Mouse (Mus musculus): ENCODE data around the gene Fam163b.

Fam163b gene

DNA sequence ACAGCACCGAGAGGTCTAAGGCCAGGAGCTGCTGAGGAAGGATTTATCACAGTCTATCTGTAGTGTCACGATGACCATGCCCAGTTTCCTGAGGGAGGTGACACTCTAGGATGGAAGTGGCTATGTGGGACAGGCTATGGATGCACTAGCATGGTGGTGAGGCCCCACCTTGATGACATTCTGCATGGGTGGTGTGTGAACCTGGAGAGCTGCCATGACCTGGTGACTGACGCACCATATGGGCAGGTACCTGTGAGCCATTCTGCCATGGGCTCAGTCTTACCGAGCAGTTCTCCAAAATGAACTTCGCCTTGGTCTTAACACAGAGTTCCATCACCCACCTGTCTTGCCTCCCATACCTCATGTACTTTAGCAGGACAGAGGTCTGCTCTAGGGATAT is 54.7 kb downstream of the Fam163b start:
- DNase-seq (ENCODE audit: low read depth, low spot score): no peak

DNA sequence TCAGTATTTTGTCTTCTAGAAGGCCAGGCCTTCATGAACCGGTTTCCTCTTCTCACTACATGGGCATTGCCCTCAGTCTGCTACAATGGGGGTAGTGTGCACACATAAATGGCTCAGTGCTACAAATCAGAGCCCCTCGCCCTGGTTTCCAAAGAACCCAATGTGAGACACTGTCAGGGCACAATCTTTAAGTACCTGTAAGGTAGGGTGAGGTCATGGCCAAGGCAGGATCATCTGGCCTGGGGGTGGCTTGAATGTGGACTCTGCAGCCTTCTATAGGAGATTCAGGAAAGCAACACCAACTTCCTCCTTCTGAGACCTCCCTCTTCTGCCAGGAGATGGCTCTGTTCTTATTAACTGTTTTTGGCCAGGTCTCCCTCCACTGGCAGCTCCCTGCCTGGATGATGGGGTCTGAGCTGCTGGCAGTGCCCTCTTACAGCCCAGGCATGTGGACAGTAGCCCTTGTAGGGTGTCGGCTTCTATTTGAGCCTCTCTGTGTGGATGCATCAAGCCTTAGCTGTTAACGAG is 55.7 kb downstream of the Fam163b start:
- DNase-seq (ENCODE audit: low read depth, low spot score): no peak

DNA sequence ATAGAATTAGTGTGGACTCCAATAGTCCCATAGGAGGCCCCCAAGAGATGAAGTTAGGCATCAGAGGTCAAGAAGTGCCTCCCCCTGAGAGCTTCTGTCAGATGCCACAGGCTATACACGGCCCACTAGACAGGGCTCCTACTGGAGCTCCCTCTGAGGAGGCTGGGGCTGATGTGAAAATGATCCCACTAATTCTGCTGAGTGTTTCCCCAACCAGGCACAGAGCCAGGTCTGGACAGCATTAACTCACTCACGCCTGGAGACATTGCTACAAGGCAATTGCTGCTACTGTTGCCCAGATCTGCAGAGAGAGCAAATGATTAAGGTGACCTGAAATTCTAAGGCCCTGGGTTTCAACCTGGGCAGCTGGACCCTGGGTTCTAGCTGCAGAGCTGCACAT is 56.5 kb downstream of the Fam163b start:
- no peak for DNase-seq (ENCODE audit: low read depth, low spot score)

DNA sequence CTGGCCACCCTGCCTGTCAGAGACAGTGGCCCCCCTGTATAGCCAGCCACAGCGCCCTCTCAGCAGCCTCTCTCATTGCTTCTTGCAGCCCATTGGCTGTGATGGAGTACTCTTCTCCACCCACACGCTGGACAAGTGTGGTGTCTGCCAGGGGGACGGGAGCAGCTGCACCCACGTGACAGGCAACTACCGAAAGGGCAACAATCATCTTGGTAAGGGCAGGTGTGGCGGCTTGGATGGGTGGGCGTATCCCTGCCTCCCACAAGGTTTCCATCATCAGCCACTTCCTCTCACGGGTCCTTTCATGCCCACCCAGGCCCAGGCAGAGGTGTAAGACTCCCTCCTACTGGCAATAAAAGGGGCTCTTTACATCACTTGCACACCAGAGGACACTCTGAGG is 57.3 kb downstream of the Fam163b start:
- DNase-seq (ENCODE audit: low read depth, low spot score): no peak

DNA sequence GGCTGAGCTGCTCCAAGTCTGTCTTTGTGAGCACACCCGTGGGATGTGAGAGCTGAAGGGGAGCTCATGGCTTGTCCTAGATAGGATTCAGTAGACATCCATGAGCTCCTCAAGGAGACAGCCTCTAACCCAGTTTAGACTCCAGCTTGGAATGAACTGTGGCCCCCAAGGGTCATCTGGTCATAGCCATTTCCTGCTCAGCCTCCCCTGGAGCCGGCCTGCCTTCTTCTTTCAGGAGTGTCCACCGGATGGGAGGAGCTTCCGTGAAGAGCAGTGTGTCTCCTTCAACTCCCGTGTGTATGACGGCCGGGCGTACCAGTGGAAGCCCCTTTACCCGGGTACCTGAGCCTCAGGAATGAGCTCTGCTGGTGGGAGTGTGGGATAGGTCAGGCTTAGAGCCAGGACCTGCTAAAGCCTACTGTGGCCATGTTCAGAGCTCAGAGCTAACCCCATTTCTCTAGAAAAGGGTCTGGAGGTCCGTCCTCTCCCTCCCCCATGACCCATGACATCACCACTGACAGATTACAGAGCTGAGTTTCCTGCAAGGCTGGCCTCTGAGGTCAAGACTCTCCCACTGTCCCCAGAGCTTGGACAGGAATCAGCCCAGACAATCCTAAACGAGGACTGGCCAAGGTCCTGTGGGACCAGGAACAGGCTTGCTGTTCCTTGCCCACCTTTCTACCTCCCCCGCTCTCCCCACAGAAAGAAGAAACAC is 58.4 kb downstream of the Fam163b start:
- no peak for DNase-seq (ENCODE audit: low read depth, low spot score)

DNA sequence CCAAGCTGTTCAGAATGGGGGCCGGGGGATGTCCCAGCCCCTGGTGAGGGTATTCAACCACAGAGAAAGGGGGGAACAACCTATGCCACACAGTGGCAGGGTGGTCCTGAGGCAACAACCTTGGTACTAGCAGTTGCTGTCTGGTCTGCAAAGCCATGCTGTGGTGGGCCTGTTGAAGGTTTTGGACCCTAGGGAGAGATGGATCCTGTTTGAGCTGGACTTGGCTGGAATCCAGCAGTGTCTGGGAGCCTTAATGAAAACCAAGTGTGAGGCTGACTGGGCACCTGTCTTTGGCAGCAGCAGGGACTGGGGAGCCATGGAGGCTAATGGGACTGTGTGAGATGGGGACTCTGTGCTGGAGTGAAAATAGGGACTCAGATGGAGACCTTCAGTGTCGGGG is 62.6 kb downstream of the Fam163b start:
- no peak for DNase-seq (ENCODE audit: low read depth, low spot score)

DNA sequence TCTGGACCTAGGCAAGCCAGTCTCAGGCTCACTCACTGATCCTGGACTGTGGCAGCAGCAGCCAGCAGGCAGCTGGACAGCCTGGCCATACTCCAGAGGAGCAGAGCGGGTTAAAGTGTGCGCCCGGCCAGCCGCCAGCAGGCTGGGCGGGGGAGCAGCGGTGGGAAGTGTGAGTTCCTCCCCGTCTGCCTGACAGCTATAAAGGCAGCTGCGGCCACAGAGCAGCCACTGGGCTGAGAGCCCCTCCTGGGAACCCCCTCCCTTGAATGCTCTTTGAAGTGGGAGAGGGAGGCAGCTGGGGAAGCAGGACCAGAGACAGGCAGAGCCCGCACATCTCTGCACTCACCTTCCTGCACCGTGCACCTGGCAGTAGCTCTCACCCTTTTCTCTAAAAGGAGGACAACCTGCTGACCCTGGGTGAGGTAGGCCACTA is 63.1 kb downstream of the Fam163b start, which contains the start of gene Adamtsl2:
Gene Adamtsl2 (plus strand): TSS at position 228 of the 433 bp plus-strand sequence.
- no peak for DNase-seq (ENCODE audit: low read depth, low spot score)

DNA sequence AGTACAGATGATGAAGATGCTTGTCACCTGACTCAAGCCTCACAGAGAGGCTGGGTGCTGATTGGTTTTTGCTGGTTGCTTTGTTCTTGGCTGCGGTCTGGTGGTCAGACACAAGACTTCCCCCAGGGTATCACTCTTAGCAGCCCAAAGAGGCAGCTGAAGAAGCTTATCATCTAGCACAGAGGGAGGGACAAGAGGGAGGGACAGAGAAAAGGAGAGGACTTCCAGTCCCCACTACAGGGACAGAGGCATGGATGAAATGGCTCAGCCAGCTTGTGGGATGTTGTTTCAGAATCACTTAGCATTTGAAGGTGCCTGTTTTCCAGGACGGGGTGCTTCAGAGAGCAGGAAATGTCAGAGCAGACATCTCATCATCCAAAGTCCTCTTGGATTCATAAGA is 64.0 kb downstream of the Fam163b start:
- DNase-seq (ENCODE audit: low read depth, low spot score): no peak

DNA sequence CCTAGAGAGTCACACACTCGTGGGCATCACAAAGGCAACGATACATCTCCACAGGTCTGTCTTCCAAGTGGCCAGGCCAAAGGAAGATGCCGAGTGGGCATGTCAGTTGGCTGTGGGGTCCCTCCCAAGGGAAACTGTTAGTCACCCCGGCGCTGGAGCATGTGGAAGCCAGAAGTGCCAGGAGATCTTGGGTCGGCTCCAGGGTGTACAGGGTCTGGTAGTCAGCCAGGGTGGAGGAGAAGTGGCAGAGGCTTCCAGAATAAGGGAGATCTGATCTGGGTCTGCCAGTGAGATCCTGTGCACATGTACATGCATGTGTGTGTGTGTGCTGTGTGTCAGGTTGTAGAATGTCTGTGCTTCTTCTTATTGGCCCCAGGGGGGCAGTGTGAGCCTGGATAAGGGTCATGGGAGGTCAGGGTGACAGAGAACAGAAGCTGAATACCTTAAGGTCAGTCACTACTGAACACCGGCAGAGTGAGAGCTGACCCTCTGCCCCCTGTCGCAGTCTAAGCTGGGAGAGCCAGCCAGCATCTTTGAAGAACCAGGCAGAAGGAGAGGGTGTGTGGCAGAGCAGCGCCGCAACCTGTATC is 64.5 kb downstream of the Fam163b start:
- DNase-seq (ENCODE audit: low read depth, low spot score): no peak

DNA sequence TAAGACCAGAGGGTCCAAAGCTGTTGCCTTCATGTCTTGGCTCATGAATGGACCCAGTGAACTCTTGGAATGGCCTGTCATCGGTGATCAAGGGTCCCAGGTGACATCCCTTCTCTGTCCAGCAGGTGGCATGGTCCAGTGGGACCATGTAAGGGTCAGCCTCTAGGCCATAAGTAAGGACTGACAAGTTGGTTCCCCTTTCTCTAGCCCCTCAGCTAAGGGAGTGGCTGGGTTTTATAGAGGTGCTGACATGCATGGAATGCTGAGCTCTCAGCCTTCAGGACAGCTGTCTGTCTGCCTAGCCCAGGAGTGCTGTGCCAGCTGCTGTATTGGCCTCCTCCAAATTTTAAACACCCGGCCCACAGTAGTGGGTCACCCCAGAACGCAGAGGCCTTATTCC is 66.8 kb downstream of the Fam163b start:
- DNase-seq (ENCODE audit: low read depth, low spot score): no peak

DNA sequence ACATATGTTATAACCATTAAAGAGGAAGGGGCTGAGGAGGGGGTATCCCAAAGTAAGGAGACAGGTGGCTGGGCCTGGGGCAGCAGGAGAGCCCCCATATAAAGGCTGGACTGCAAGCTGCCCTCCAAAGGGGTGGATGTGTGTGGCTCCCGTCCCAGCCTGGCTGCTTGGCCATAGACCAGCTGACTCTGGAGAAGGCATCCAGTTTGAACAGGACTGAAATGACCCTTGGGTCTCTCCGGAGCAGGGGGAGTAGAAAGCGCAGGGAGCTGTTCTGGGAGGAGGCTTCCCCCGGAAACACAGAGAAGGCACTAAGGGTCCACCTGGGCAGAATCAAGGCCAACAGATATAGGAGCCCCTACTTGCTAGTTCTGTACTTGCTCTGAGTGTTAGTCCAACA is 67.5 kb downstream of the Fam163b start:
- DNase-seq (ENCODE audit: low read depth, low spot score): no peak

DNA sequence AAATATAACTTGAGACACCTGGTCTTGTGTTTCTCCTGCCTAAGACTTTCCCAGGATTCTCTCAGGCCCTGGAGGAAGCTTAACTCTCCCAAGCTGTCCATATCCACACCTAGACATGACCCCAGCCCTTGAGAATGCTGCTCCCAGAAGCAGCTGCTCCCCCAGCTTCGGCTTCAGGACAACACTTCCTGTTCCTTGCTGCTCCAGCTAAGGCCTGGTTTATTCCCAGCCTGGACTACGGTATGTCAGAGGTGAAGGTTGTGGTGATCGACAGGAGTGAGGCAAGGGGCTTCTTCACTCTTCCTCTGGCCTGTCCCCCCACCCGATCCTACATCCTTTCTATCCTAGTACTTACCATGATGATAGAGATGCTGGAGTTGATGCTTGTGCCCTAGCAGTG is 68.9 kb downstream of the Fam163b start:
- DNase-seq (ENCODE audit: low read depth, low spot score): no peak

DNA sequence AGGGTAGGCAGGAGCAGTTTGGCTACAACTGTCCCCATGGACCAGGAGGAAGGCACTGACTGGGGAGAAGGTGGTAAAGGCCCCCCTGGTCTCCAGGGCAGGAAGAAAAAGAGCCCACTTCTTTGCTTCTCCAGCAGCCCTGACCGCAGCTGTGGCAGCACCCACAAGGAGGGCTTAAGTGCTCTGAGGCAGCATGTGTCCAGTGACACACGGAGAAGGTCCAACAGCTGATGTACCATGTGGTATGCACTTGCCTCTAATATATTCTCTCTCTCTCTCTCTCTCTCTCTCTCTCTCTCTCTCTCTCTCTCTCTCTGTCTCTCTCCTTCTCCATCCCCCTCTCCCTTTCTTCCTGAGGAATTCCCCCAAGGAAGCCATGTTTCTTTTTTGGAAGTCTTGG is 70.3 kb downstream of the Fam163b start, which contains the start of gene Mymk:
Gene Mymk (minus strand): TSS at position 202 of the 400 bp plus-strand sequence.
- no peak for DNase-seq (ENCODE audit: low read depth, low spot score)

DNA sequence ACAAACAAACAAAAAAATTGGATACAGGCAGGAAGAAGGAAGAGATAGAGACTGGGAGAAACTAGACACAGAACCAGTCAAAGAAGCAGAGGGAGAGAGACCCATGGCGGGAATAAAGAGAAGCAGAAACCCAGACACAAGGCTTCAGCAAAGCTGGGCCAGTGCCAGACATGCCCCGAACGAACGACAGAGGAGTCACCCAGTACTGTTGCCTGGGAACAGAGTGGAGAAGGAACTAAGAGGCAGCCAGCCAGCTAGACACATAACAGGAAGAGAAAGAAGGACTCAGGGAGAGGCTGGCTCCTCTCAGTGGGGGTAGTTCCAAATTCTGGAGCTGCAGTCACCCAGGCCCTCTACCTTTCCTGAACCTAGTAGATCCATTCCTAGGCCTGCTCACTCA is 71.2 kb downstream of the Fam163b start:
- peak; percentile 87 for DNase-seq (ENCODE audit: low read depth, low spot score)

DNA sequence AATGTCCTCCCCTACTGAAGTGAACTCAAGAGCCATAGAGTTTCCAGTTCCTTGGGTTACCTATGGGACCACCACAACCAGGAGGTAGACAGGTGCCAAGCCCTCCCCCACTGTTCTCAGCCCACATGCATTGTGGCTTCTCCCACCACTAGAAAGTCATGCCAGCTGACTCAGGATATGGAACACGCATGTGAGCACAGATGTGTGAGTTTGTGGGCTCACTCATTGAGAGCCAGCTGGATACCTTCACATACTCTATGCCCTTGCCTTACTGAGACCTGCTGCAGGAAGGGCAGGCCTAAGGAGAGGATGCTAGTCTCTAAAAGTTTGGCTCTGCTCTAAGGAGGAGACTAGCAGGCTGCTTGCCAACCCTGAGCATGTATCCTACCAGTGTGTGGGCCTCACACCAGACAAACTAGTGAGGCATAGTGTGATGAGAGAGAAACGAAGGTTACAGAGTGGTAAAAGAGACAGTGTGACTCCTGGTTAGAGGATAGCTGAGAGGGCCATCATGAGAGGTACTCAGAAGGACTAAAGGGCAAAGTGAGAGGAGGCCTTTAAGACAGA is 72.0 kb downstream of the Fam163b start:
- no peak for DNase-seq (ENCODE audit: low read depth, low spot score)

DNA sequence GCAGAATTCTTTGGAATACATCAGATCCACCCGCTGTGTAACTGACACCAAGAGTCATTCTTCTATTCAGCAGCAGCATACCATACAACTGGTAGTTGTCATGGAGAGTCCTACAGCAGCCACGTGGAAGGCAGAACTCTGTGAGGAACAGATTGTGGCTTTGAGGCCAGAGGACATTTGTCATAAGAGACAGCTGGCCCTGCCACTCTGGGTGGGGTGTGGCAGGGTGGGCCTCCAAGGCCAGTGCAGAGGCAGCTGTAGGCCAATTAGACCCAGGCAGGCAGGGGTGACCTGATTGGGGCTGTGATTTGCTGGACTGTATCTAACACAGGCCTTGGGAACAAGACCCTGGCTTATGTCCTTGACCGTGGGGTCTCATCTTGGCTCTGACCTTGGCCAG is 72.6 kb downstream of the Fam163b start:
- DNase-seq (ENCODE audit: low read depth, low spot score): no peak

DNA sequence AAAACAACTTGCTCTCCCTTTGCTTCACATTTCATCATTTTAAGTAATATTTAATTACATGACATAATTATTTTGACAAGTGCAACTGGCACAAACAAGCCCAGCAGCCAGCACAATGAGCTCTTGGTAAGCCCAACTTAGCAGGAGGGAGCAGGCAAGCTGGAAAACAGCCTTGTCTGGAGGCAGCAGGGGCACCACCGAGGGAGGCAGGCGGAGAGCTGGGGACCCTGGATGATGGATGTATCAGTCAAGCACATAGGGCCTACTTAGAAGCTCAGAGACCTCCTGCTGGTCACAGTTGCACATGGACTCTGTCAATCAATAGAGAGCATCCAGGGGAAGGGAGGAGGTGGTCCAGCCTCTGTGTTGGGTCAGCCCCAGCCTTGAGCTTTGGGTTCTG is 74.3 kb downstream of the Fam163b start:
- no peak for DNase-seq (ENCODE audit: low read depth, low spot score)

DNA sequence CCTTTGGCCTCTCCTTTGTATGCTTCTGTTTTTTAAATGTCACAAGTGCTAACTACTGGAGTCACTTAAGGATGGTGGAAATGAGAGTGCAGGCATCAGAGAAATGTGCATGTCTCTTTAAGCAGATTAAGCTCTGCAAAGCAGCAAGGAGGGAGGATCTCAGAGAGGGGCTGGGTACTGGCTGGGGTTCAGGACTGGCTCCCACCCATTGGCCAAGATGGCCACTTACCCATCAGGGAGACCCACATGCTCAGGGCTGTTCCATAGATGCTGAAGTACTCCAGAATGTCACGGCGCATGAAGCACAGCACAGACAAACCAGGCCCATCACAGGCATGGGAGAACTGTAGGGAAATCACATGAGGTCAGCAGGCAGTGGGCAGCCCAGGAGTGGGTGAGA is 75.2 kb downstream of the Fam163b start:
- DNase-seq (ENCODE audit: low read depth, low spot score): no peak
